Mouse (Mus musculus): ENCODE results near the gene As3mt.

As3mt gene

DNA sequence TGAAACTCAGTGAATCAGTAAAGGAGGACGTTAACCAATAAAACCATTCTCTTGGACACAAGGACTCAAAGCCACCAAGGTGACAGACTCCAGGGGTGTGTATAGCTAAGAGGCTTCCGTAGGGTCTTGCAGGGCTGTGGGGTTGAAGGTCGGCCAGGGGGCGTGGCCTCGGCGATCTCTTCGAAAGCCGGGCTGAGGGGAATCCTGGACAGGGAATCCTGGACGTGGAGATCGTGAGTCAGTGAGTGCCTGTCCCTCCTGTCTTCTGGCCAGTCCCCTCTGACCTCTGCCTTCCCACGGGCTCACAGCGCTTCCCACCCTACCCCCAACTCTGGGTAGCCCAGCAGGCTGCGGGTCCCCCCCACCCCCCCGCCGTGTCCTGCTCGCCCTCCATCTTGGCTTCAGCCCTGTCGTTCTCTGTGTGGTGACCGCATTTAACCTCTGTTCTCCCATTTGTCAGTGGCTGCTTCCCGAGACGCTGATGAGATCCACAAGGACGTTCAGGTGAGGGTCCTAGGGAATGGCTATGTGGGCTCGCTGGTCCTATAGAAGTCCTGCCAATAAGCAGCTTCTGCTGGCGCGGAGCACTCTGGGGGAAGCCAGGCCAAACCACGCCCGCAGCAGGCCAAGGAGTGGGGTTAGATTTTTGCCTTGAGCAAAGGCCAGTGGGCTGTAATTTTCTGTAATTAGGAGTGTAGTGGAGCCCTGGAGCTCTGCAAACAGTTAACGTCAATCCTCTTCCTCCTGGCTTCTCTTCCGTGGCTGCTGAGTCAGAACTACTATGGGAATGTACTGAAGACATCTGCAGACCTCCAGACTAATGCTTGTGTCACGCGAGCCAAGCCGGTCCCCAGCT lies at the start of gene As3mt:
Gene As3mt, plus strand, starts transcription at position 163 of the 856 bp plus-strand sequence.
- no peak for DNase-seq (ENCODE audit: extremely low spot score, low read depth, low spot score)

DNA sequence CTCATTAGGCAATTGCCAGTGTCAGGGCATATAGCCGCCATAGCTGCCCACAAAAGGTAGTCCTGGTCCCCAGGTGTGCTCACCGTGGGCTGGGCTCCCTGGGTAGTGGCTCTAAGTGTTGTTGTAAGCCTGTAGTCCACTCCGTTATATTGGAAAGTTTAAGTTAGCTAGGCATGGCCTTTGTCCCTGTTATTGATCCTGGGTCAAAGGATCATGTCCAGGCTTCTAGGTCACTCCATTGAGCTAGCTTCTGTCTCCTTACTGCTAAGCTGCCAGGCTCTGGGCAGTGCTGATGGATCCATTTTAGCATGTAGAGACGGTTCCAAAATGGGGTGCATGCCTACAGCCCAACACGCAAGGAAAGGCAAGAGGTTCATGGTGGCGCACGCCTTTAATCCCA lies 48.9 kb upstream of the As3mt start:
- DNase-seq (ENCODE audit: extremely low spot score, low read depth, low spot score) = no peak

DNA sequence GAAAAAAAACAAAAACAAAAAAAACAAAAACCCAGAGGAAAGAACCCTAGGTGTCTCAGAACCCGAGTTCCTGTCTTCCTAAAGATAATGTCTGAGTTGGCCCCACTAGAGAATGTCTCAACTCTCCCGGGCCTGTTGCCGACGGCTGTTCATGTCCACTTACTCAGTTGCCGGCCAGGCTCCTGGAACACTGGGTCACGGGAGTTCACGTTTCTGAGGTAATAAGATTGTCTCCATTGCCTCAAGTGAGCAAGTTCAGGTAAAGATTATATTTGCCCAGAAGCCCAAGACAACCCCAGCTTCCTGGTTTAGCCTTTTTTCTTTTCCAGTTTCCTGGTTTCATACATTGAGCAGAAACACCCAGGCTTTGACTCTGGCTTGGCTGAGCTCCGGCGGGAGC lies 48.4 kb upstream of the As3mt start:
- no peak for DNase-seq (ENCODE audit: extremely low spot score, low read depth, low spot score)

DNA sequence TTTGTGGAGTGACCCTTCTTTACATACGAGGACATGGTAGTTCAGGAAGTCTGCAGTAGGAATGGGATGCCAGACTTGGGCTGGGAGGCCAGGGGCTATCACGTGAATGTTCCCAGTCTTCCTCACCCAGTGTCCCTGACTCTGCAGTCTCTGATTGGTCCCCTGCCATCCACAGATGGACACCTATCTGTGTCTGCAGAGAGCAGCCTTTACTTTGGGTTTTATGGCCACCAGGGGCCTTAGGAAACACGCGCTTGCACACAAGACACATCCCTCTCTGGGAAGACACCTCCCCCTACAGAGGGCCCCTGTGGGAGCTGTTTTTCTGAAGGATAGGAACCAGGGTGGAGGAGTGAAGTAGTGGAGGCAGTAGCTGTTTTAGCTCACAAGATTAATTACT lies 45.7 kb upstream of the As3mt start:
- no peak for DNase-seq (ENCODE audit: extremely low spot score, low read depth, low spot score)

DNA sequence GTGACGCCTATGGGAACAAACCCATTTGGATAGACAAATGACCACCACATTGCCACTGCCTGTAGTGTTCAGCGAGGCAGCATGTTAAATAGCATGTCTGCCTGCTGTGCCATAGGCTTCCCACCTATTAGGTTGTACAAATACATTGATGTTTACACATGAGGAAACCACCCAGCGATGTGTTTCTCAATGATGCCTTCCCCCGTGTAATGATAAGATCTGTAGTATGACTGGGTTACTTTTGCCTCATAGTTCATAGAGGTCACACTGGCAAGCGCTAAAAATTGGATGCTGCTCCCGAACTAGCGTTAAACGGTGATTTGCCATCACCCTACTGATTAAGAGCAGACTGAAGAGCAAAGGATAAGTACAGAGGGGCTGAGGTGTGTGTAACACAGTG lies 45.0 kb upstream of the As3mt start:
- no peak for DNase-seq (ENCODE audit: extremely low spot score, low read depth, low spot score)

DNA sequence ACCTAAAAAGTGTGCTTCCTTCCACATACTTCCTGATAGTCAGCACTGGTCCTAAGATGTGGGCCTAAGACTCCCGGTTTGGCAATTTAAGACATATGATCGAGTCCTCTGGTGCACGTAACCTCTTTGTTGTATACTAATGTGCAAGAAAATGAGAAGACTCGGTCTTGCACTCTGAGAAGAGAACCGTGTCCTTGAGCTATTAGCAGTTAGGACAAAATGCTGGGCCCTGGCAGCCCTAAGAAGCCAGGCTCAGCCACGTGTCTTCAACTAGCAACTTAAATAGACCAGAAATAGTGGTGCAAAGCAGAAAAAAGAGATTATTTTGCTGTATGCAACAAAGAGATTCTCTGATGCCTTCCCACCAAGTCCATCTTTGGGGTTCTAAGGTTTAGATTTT lies 44.5 kb upstream of the As3mt start:
- no peak for DNase-seq (ENCODE audit: extremely low spot score, low read depth, low spot score)

DNA sequence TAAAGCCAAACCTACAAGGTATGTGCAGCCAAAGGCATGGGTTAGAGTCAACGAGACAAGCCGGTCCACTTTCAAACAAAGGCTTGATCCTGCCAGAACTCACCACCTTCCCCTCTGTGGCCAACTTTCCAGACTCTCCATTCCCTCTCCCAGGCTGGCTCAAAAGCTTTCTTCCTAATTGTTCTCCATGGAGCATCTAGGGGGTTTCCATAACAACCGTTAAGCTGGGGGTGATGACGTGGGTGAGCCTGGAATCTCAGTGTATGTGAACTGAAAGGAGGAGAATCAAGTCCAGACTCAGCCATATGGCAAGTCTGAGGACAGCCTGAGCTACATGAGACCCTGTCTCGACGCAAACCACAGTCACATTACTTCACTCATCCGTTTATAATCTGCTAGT lies 41.8 kb upstream of the As3mt start:
- DNase-seq (ENCODE audit: extremely low spot score, low read depth, low spot score) = no peak

DNA sequence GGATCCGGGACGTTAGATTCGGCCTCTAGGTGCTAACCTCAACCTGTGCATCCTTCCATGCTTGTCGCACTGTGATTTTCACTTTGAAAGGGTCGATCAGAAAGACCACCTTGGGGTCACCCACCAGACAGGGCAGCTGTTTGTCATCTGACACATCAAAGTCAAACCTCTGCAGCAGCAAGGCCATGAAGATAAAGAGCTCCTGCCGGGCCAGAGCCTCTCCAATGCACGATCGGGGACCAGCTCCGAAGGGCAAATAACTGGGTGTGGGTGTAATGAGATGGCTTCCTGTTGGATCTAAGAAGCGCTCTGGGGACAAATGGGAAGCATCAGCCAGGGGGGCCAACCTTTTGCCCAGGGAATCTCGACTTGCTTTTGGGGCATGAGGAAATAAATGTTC lies 40.0 kb upstream of the As3mt start:
- no peak for DNase-seq (ENCODE audit: extremely low spot score, low read depth, low spot score)

DNA sequence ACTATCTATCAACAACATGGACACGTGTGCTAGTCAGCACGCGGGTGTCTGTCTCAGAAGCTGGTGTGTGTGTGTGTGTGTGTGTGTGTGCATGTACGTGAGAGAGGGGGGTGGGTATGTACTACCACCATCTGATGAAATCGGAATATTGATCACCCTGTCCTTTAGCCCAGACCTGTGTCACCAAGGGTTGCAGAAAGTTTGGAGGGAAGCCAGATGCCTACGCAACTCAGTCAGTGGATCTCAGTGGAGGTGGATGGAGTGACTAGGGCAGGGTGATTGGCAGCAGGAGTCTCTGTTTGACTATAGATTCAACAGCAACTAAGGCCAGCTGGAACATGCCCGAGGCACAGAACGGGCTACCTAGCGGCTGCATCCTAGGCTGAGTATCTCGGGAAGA lies 39.0 kb upstream of the As3mt start:
- DNase-seq (ENCODE audit: extremely low spot score, low read depth, low spot score) = no peak

DNA sequence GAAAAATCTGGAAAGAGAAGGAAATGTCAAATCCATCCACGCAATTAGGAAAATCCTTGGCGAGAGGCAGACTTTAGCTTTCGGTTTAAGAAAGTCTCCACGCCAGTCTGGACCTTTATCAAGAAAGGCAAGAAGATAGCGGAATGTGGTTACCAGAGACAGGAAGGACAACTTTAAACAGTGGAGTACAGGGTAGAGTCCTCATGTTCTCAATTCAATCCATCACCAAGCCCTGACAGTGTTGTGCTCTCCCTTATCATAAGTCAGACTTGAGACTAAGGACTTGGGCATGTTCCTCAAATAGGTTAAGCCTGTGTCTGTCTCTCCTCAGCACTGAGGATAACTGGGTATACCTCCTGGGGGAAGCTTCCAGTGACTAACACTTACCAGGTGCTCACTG lies 37.5 kb upstream of the As3mt start:
- DNase-seq (ENCODE audit: extremely low spot score, low read depth, low spot score) = no peak

DNA sequence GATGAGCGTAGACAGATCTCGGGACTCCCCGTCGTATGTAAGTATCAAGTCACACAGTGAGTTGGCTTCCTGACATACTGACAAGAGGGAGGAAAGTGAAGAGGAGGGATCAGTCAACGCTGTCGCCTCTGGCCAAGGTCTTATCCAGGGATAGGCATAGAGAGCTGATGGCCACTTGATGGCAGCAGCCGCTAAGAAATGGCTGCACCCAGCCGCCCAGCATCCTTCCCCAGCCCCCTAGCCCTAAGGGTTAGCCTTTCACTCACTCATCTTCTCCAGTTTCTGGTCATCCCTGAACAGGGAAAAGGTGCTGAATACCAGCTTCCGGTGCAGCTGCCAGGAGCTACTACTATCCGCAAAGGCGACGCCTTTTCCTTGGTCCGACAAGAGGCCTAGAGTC lies 36.6 kb upstream of the As3mt start:
- no peak for DNase-seq (ENCODE audit: extremely low spot score, low read depth, low spot score)

DNA sequence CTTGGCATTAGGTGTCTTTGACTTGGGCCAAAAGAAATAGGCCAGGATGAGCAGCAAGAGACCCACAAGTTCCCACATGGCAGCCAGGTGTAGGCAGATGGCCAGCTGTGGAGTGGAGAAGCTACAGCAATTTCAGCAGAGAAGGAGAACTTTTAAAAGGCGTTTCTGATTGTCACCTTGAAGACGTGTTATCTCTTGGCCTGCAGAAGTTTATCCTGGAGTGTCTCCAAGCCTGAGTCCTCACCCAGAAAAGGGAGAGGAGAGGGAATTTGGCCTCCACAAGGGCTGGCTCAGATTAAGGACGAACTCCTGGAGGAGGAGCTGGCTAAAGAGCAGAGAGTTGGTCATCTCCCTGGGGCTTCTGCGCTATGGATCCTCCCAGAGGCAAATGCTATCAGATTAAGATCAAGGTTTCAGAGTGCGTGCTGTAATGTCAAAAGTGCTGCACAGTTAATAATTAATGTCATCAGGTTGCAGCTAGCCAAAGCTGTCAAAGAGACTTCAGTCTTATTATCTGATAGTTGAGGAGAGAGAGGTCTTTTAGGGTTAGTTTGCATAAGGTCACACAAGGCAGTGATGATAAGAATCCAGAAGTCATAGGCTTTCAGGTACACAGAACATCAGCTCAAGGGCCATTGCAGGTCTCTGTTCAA lies 34.4 kb upstream of the As3mt start, which contains the start of gene Cyp17a1:
Gene Cyp17a1, minus strand, starts transcription at position 407 of the 653 bp plus-strand sequence.
- no peak for DNase-seq (ENCODE audit: extremely low spot score, low read depth, low spot score)

DNA sequence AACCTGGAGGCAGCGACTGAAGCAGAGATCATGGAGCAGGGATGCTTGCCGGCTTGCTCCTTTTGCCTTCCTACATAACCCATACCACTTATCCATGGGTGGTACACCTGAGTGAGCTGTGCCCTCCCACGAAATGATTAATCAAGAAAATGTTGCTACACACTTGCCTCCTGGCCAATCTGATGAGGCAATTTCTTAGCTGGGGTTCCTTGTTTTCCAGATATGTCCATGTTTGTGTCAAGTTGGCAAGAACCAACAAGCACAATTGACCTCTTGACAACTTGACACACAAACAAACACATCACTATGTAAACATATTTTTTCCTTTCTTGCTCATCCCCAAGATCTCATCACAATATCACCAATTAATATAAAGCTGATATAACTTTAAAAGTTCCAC lies 31.6 kb upstream of the As3mt start:
- DNase-seq (ENCODE audit: extremely low spot score, low read depth, low spot score) = no peak

DNA sequence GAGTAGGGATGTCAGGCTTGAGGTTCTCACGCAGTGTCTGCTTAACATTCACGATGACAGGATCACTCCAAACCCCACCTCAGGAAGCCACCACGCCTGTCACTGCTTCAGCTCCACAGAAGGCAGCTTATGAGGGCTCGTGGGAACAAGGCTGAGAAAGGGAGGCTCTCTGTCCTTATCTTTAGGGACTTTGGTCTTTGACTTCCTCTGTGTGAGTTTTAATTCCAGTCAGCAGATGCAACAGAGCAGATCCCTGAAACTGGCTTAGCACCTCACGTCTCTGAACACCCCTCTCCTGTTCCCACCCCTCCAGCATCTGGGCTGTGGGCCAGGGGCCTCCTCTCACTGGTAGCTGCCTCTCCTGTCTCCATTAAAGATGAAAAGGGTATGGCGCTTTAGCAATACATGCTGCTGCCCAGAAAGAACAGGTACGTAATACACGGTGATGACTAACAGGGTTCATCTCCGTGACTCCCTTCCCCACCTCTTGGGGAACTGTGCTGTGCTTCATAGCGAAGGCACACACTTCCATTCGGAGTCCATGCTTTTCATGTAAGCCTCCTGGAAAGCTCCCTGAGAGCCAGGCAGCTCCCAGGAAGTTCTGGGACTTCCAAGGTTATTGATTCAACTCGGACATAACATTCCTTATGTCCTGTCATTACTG lies 27.4 kb upstream of the As3mt start:
- DNase-seq (ENCODE audit: extremely low spot score, low read depth, low spot score) = no peak

DNA sequence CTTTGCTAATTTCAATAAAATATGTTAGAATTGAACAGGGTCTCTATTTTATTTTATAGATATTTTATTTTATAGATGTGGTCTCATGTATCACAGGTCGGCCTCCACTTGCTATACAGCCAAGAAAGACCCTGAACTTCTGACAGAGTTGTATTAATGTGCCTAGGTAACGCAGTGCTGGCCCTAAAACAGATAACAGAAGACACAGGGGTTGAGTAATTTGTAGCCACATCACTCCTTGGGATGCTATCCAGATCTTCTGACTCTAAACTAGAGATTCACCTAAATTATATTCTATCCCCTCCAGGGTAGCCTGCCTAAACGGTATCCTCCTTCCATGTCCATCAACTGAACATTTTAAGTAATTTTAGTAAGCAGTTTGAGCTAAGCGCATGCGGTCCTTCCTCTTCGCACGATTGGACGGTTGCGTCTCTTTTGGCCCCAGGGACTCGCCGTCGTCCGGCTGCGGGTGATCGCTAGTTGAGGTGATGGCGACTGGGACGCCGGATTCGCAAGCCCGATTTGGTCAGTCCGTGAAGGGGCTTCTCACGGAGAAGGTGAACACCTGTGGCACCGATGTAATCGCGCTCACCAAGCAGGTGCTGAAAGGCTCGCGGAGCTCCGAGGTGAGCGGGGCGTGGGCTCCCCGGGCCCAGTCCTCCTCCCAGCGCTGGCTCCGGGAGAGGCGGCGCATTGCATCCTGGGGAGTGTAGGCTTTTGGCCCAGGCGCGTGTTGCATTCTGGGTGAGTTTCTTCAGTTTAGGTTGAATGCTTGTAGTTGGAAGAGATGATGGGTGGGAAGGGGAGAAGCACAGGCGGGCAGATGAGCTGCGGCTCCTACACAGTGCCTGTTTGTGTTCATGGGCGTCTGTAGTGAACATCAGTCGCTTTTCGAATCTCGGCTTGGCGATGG lies 17.5 kb upstream of the As3mt start, which contains the start of gene Borcs7:
Gene Borcs7, plus strand, starts transcription at position 447 of the 913 bp plus-strand sequence.
- DNase-seq (ENCODE audit: extremely low spot score, low read depth, low spot score) = peak; percentile 57

DNA sequence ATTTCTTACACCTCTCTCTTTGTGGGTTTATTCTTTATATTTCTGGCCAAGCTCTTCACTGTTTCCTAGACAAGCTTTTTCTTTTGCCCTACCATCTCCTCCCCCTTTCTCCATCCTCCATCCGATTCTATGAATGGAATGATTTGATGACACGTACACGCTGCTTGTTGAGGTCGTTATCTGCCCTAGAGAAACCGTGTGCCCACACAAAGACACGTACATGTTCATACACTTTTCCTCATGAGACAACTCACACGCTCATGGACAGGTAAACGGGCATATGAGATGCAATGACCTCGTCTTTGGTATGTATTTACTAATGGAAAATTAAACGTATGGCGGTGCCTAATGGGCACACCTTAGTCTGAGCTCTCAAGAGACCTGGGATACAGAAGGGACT lies 16.9 kb upstream of the As3mt start:
- DNase-seq (ENCODE audit: extremely low spot score, low read depth, low spot score) = no peak

DNA sequence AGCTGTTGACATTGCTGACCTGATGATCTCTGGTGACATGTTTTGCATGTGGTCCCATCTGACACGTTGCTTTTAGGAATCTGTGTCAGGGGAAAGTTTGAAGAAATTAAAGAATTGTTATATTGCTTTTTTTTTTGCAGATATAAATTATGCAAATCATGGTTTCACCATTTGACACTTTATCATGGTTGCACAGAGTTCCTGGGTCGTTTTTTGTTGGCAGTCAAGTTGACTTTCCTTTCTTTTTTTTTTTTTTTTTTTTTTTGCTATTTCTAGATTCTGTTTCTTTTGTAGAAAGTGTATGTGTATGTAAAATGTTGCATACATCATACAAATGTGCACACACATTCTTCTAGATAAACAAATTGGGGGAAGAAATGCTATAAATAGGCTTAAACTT lies 16.2 kb upstream of the As3mt start:
- DNase-seq (ENCODE audit: extremely low spot score, low read depth, low spot score) = no peak

DNA sequence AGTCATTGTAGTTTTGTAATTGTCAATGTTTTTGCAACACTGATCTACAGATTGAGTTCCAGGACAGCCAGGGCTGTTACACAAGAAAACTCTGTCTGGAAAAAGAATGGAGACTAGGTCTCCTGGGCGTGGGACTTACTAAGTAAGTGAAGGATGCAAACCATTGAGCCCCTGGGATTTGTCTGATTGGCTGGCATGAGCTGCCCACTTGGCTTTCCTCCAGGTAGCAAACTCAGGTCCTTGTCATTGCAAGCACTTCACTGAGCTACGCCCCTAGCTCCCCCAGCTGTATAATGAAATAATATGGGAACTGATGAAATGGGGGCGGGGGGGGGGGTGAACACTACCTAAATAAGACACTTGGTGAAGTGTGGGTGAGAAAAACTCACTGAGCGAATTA lies 14.1 kb upstream of the As3mt start:
- no peak for DNase-seq (ENCODE audit: extremely low spot score, low read depth, low spot score)

DNA sequence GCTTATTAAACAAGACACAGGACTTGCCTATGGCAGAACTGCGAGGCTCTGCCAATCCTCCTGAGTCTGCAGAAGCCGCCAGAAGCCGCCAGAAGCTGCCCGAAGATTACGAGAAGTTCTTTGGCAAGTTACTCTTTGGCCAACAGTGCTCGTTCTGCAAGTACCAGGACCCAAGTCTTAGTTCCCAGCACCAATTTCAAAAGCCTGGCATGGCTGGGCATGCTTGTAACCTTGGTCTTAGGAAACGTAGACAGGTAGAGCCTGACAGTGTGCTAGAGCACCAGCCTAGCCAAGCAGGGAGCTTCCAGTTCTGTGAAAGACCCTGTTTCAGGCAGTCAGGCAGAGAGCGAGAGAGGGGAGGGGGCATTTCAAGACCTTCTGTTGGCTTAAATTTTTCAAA lies 10.8 kb upstream of the As3mt start:
- no peak for DNase-seq (ENCODE audit: extremely low spot score, low read depth, low spot score)

DNA sequence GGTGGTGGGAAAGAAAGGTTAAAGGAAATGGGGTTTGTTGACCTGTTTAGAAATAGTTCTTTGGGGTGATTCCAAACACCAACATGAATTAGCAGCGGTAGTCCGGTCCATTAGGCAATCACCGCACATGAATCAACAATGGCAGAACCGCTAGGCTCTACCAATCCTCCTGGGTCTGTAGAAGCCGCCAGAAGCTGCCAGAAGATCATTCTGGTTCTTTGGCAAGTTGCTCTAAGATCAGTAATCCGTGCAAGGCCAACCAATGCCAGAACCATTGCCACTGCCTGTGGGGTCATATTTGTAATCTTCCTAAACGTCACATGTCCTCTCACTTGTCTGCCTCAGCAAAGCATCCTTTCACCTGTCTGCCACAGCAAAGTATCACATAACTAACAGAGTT lies 10.3 kb upstream of the As3mt start:
- DNase-seq (ENCODE audit: extremely low spot score, low read depth, low spot score) = no peak

All from hindlimb bud, embryonic 11.5 days (tissue).